Mouse (Mus musculus) bone marrow macrophage, adult 2 months (primary cell): ENCODE results near the gene Ctnnd2.

Experiments used
- CTCF ChIP-seq: IDR thresholded peaks from 2 replicates; pipeline ENCODE4 v1.5.1; 2012; ENCODE audit warnings: low read depth, mild to moderate bottlenecking, low read length, moderate library complexity
- POLR2A ChIP-seq: IDR thresholded peaks from 2 replicates; pipeline ENCODE4 v1.6.1; 2012; ENCODE audit warnings: mild to moderate bottlenecking, low read depth, low read length, borderline replicate concordance

- TF ChIP-seq POLR2A (no peak), CTCF (no peak)
Observed at GRCm38 (mm10) chr15:30686206-30687101, 514.1 kb downstream of the Ctnnd2 start.
